Mouse (Mus musculus): Measurements from ENCODE around the gene Scfd2. TPM values are rescaled to one million over a fixed set of nuclear protein-coding genes. Genes with fewer than 3 reads are reported as not detected.

Scfd2 gene
- 23.9 and 29.1 TPM in 2 replicates for total RNA-seq (2014; rRNA removed)
- polyA plus RNA-seq (2015; fragmentation: Nextera tagmentation; extraction: Ambion mirVana): 20.5 and 23.8 TPM in 2 replicates

DNA sequence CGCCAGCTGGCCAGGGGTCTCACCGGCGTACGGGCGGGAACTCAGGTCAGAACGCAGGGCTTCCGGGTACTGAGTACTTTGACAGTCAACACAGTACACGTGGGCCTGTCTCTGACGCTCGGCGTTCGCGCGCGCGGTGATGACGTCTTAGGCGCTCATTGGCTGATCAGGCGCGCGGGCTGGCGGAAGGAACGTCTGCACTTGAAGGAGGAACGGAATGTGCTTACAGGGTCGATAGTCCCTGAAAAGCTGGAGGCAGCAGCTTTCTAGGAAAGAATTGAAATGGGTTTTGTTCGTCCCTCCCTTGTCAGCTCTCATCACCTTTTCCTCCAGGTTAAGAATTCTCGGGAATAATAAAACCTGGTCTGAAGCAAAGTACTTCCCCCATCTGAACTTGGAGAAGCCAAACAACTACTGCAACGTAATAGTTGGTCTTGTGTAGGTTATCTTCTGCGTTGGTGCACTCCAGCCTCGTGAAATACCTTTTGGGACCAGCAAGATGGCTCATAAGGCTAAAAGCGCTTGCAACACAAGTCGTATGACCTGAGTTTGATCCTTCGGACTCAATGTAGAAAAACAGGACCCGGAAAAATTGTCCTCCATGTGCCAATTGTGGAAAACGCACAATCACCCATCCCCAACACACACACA, at the start of gene Scfd2:
Gene Scfd2 (minus strand): TSS at position 130 of the 651 bp plus-strand sequence.
- peak within 1 kb of the TSS; percentile 50; the same call in 1 of the 2 replicates for H3K27ac ChIP-seq (ENCODE audit: low read depth, low read length)
- peak; percentile 93 for ATAC-seq

GRCm38 (mm10) chr5:74571767-74572166, 40.2 kb upstream of the Scfd2 start:
- H3K27ac ChIP-seq (ENCODE audit: low read depth, low read length): no peak overlapping the region
- no peaks in the 10 kb centered on the region for H3K27me3 ChIP-seq (ENCODE audit: insufficient read depth, low read length)
- H3K4me2 ChIP-seq (ENCODE audit: low read depth): no peak overlapping the region
- no peak overlapping the region for H3K4me3 ChIP-seq (ENCODE audit: low read depth, low read length)
- H3K4me1 ChIP-seq (ENCODE audit: insufficient read depth): no peaks in the 10 kb centered on the region
- no peak for ATAC-seq
- DNase-seq: no peak
- no peak for TF ChIP-seq CTCF (IDR thresholded peaks at IDR 0.05; ENCODE audit: low read depth)
- 90% methylated on average over 6 of the region's 6 CpGs for WGBS
- peaks cover 16% of the 10 kb centered on the region for H3K36me3 ChIP-seq (ENCODE audit: insufficient read depth)
- no peaks in the 10 kb centered on the region for H3K9me3 ChIP-seq (ENCODE audit: low read length)
- H3K9ac ChIP-seq: no peak overlapping the region

More for the DNA sequence above, at the start of gene Scfd2:
- Histone ChIP-seq H3K4me3 (ENCODE audit: low read depth, low read length) (peak within 1 kb of the TSS; percentile 98), H3K4me1 (ENCODE audit: insufficient read depth) (peaks cover 24% of the 10 kb centered on the region), H3K9ac (peak within 1 kb of the TSS; percentile 68), H3K27me3 (ENCODE audit: insufficient read depth, low read length) (no peaks in the 10 kb centered on the region), H3K36me3 (ENCODE audit: insufficient read depth) (no peaks in the 10 kb centered on the region), H3K9me3 (ENCODE audit: low read length) (no peaks in the 10 kb centered on the region), H3K4me2 (ENCODE audit: low read depth) (peak within 1 kb of the TSS; percentile 95)
- no peak for TF ChIP-seq CTCF (IDR thresholded peaks at IDR 0.05; ENCODE audit: low read depth)
- 7% methylated on average over 35 of the region's 35 CpGs for WGBS
- DNase-seq: peak; percentile 97

DNA sequence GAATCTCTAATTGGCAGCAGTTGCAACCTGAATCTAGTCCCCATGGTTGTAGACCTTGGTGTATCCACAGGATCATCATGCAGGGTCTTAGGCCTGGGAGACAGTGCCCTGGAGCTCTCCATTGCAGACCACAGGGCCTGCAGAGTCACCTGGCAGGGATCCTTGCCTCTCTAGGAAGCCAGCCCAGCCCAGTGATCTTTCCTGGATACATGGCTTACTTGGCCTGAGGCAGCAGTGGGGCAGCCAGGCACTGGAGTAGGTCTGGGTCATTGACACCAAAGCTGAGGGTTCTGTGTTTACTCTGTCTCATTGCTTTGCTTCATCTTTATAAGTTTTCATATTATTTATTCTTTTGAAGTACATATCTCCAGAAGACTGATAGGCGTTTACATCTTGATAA, 29.6 kb upstream of the Scfd2 start:
- H3K27ac ChIP-seq (ENCODE audit: low read depth, low read length): no peak overlapping the region
- no peak for TF ChIP-seq CTCF (IDR thresholded peaks at IDR 0.05; ENCODE audit: low read depth)
- H3K9me3 ChIP-seq (ENCODE audit: low read length): no peaks in the 10 kb centered on the region
- no peak overlapping the region for H3K9ac ChIP-seq
- ATAC-seq (no peak), DNase-seq (no peak)
- no peaks in the 10 kb centered on the region for H3K27me3 ChIP-seq (ENCODE audit: insufficient read depth, low read length)
- H3K4me2 ChIP-seq (ENCODE audit: low read depth): no peak overlapping the region
- H3K4me3 ChIP-seq (ENCODE audit: low read depth, low read length): no peak overlapping the region
- no peaks in the 10 kb centered on the region for H3K4me1 ChIP-seq (ENCODE audit: insufficient read depth)
- WGBS: 98% methylated on average over 1 of the region's 1 CpGs
- H3K36me3 ChIP-seq (ENCODE audit: insufficient read depth): peaks cover 40% of the 10 kb centered on the region

- no peak overlapping the region for H3K4me2 ChIP-seq (ENCODE audit: low read depth)
- H3K9me3 ChIP-seq (ENCODE audit: low read length): no peaks in the 10 kb centered on the region
- no peaks in the 10 kb centered on the region for H3K27me3 ChIP-seq (ENCODE audit: insufficient read depth, low read length)
- no peak overlapping the region for H3K27ac ChIP-seq (ENCODE audit: low read depth, low read length)
- no peak for ATAC-seq
- H3K4me1 ChIP-seq (ENCODE audit: insufficient read depth): no peaks in the 10 kb centered on the region
- peak; percentile 17 for DNase-seq
- WGBS: 67% methylated on average over 8 of the region's 8 CpGs
- H3K4me3 ChIP-seq (ENCODE audit: low read depth, low read length): no peak overlapping the region
- peaks cover 30% of the 10 kb centered on the region for H3K36me3 ChIP-seq (ENCODE audit: insufficient read depth)
- no peak overlapping the region for H3K9ac ChIP-seq
- no peak for TF ChIP-seq CTCF (IDR thresholded peaks at IDR 0.05; ENCODE audit: low read depth)
Observed at GRCm38 (mm10) chr5:74549566-74549965, 18.0 kb upstream of the Scfd2 start.

DNA sequence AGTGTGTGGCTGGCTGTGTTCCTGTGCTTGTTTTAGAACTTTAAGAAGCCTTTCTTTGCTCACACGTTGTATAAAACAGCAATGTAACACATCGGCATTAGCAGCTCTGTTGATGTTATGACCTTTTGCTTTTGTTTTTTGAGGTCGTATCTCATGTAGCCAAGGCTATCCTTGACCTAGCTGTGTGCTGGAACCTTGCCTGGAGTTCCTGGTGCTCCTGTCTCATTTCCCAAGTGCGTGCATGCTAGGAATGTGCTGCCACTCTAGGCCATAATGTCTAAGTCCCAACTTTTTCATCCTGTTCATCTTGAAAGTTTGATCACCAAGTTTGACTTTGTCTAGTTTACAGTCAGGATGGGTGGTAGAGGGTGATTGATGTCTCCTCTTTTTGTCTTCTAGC, 14.0 kb upstream of the Scfd2 start:
- no peak overlapping the region for H3K4me2 ChIP-seq (ENCODE audit: low read depth)
- ATAC-seq (no peak), DNase-seq (no peak)
- 93% methylated on average over 4 of the region's 4 CpGs for WGBS
- H3K27ac ChIP-seq (ENCODE audit: low read depth, low read length): no peak overlapping the region
- H3K4me3 ChIP-seq (ENCODE audit: low read depth, low read length): no peak overlapping the region
- H3K4me1 ChIP-seq (ENCODE audit: insufficient read depth): no peaks in the 10 kb centered on the region
- peaks cover 35% of the 10 kb centered on the region for H3K36me3 ChIP-seq (ENCODE audit: insufficient read depth)
- TF ChIP-seq CTCF (IDR thresholded peaks at IDR 0.05; ENCODE audit: low read depth): no peak
- no peaks in the 10 kb centered on the region for H3K9me3 ChIP-seq (ENCODE audit: low read length)
- H3K27me3 ChIP-seq (ENCODE audit: insufficient read depth, low read length): no peaks in the 10 kb centered on the region
- no peak overlapping the region for H3K9ac ChIP-seq

GRCm38 (mm10) chr5:74536180-74536947, 4.8 kb upstream of the Scfd2 start:
- ATAC-seq (no peak), DNase-seq (no peak)
- Histone ChIP-seq H3K4me2 (ENCODE audit: low read depth) (peak overlapping the region; percentile 73), H3K9me3 (ENCODE audit: low read length) (no peaks in the 10 kb centered on the region), H3K27ac (ENCODE audit: low read depth, low read length) (no peak overlapping the region), H3K9ac (peak overlapping the region; percentile 93), H3K4me1 (ENCODE audit: insufficient read depth) (peaks cover 15% of the 10 kb centered on the region; the same call in 1 of the 2 replicates), H3K27me3 (ENCODE audit: insufficient read depth, low read length) (no peaks in the 10 kb centered on the region), H3K36me3 (ENCODE audit: insufficient read depth) (no peaks in the 10 kb centered on the region), H3K4me3 (ENCODE audit: low read depth, low read length) (peak overlapping the region; percentile 79)
- no peak for TF ChIP-seq CTCF (IDR thresholded peaks at IDR 0.05; ENCODE audit: low read depth)
- WGBS: 42% methylated on average over 12 of the region's 12 CpGs

All from forebrain, postnatal 0 days (tissue).